Mouse (Mus musculus): ENCODE results near the gene Panx1.

Gene Panx1

GRCm38 (mm10) chr9:14970805-14971525 lies 74.3 kb downstream of the Panx1 start:
- no peak for DNase-seq (ENCODE audit: low spot score)

GRCm38 (mm10) chr9:14970211-14970610 lies 75.1 kb downstream of the Panx1 start:
- DNase-seq (ENCODE audit: low spot score), result no peak

- no peak for DNase-seq (ENCODE audit: low spot score)
These were observed 77.7 kb downstream of the Panx1 start for GRCm38 (mm10) chr9:14967598-14967997.

GRCm38 (mm10) chr9:14966787-14967186 lies 78.5 kb downstream of the Panx1 start:
- DNase-seq (ENCODE audit: low spot score), result no peak

GRCm38 (mm10) chr9:14965368-14965767 lies 79.9 kb downstream of the Panx1 start:
- DNase-seq (ENCODE audit: low spot score), result no peak

GRCm38 (mm10) chr9:14962769-14963168 lies 82.5 kb downstream of the Panx1 start:
- no peak for DNase-seq (ENCODE audit: low spot score)

- no peak for DNase-seq (ENCODE audit: low spot score)
These were observed 90.6 kb downstream of the Panx1 start for GRCm38 (mm10) chr9:14954659-14955058.

Data from urinary bladder, postnatal 25 days (tissue).